Mouse (Mus musculus) heart, postnatal 0 days (tissue): ENCODE measurements around the gene Gps1. TPM values are rescaled to one million over a fixed set of nuclear protein-coding genes. Genes with fewer than 3 reads are reported as not detected.
"Not testable (repeated sequence)": the region's sequence is repeated elsewhere in the genome, so short reads cannot be mapped to it uniquely, and the experiment has no call there.

Experiments
- ATAC-seq: fragments of 200-750 bp; cut with Nextera tagmentation; 2 replicates; pipeline ENCODE4 v1.8.0; 2017; ENCODE audit warnings: low read depth, moderate number of reproducible peaks, moderate library complexity; ENCODE audit not compliant: insufficient read depth
- DNase-seq: peaks from one replicate; pipeline ENCODE4 v3.0.0-alpha.2; 2016; ENCODE audit warnings: low spot score
- H3K27ac ChIP-seq: fragments of 300-500 bp; sonication (generic); 2 replicates; pipeline ENCODE4 v1.5.1; 2014; ENCODE audit warnings: low read depth, mild to moderate bottlenecking
- H3K27me3 ChIP-seq: fragments of 300-500 bp; sonication (generic); 2 replicates; pipeline ENCODE4 v1.6.1; 2014; ENCODE audit warnings: low read length, mixed read lengths; ENCODE audit not compliant: control insufficient read depth, insufficient read depth
- H3K36me3 ChIP-seq: fragments of 300-500 bp; sonication (generic); replicated peaks from 2 replicates; pipeline ENCODE4 v1.6.1; 2014; ENCODE audit warnings: low read length, mixed read lengths; ENCODE audit not compliant: control insufficient read depth, insufficient read depth
- H3K4me1 ChIP-seq: fragments of 300-500 bp; sonication (generic); 2 replicates; pipeline ENCODE4 v1.6.1; 2014; ENCODE audit warnings: antibody characterized with exemption; ENCODE audit not compliant: control insufficient read depth, insufficient read depth
- H3K4me2 ChIP-seq: fragments of 300-500 bp; sonication (generic); 2 replicates; pipeline ENCODE4 v1.6.1; 2014; ENCODE audit warnings: low read depth, mild to moderate bottlenecking, low read length, moderate library complexity
- H3K4me3 ChIP-seq: fragments of 300-500 bp; sonication (generic); 2 replicates; pipeline ENCODE4 v1.5.1; 2014; ENCODE audit warnings: low read depth, low read length
- H3K9ac ChIP-seq: fragments of 300-500 bp; sonication (generic); replicated peaks from 2 replicates; pipeline ENCODE4 v1.6.1; 2014; ENCODE audit warnings: low read depth, low read length, mixed read lengths
- H3K9me3 ChIP-seq: fragments of 300-500 bp; sonication (generic); replicated peaks from 2 replicates; pipeline ENCODE4 v1.6.1; 2016; ENCODE audit warnings: low read length; ENCODE audit not compliant: control insufficient read depth
- CTCF ChIP-seq: IDR thresholded peaks from 2 replicates; pipeline ENCODE4 v1.5.1; 2016; ENCODE audit warnings: antibody characterized with exemption, control low read depth, low read depth
- EP300 ChIP-seq: IDR thresholded peaks from 2 replicates; pipeline ENCODE4 v1.6.1; 2016; ENCODE audit warnings: antibody characterized with exemption, low read depth
- WGBS: fragments of 180-500 bp; shearing (Covaris S2); extraction: QIAGEN DNeasy Blood & Tissue Kit; methylation state at CpG from one replicate; pipeline ENCODE4 v1.1.7; 2014; 5-methylcytosine and 5-hydroxymethylcytosine counted together
- polyA plus RNA-seq: library from polyadenylated mRNA; unstranded; fragments of >200 nt; fragmentation: Nextera tagmentation; extraction: Ambion mirVana; gene quantifications from 2 replicates; pipeline ENCODE4 v1.2.1, GENCODE M21; 2015
- total RNA-seq: library from RNA; depleted of rRNA; stranded (reverse); fragments of >200 nt; gene quantifications from 2 replicates; pipeline ENCODE4 v1.2.3, GENCODE M21; 2014; ENCODE audit warnings: low replicate concordance; rRNA removed

The Gps1 gene
- total and polyA plus RNA-seq, 2 experiments from 2014 or later, result 94.2 to 125 TPM

GRCm38 (mm10) chr11:120830686-120831085 is 46.6 kb downstream of the Gps1 start:
- Histone ChIP-seq H3K4me2 (no peak overlapping the region), H3K36me3 (no peaks in the 10 kb centered on the region), H3K4me1 (peaks cover 1% of the 10 kb centered on the region), H3K27me3 (no peaks in the 10 kb centered on the region), H3K4me3 (no peak overlapping the region), H3K9me3 (no peaks in the 10 kb centered on the region), H3K9ac (no peak overlapping the region), H3K27ac (no peak overlapping the region)
- 86% methylated on average over 12 of the region's 12 CpGs for WGBS
- DNase-seq (no peak), ATAC-seq (no peak)
- TF ChIP-seq EP300 (no peak), CTCF (no peak)

- Histone ChIP-seq H3K4me1 (no peaks in the 10 kb centered on the region; the same call in 1 of the 2 replicates), H3K9ac (no peak overlapping the region), H3K36me3 (no peaks in the 10 kb centered on the region), H3K27ac (no peak overlapping the region), H3K9me3 (no peaks in the 10 kb centered on the region), H3K4me3 (no peak overlapping the region), H3K4me2 (no peak overlapping the region), H3K27me3 (no peaks in the 10 kb centered on the region)
- DNase-seq (no peak), ATAC-seq (no peak)
- 82% methylated on average over 3 of the region's 3 CpGs for WGBS
- TF ChIP-seq EP300 (no peak), CTCF (no peak)
Observed at GRCm38 (mm10) chr11:120831659-120832440, 47.8 kb downstream of the Gps1 start.

GRCm38 (mm10) chr11:120832962-120833361 is 48.9 kb downstream of the Gps1 start:
- WGBS, result 84% methylated on average over 5 of the region's 5 CpGs
- not testable (repeated sequence) for ATAC-seq, H3K4me1 ChIP-seq, H3K36me3 ChIP-seq, DNase-seq, H3K9ac ChIP-seq, H3K4me2 ChIP-seq, H3K9me3 ChIP-seq, H3K27ac ChIP-seq, H3K4me3 ChIP-seq, H3K27me3 ChIP-seq

DNA sequence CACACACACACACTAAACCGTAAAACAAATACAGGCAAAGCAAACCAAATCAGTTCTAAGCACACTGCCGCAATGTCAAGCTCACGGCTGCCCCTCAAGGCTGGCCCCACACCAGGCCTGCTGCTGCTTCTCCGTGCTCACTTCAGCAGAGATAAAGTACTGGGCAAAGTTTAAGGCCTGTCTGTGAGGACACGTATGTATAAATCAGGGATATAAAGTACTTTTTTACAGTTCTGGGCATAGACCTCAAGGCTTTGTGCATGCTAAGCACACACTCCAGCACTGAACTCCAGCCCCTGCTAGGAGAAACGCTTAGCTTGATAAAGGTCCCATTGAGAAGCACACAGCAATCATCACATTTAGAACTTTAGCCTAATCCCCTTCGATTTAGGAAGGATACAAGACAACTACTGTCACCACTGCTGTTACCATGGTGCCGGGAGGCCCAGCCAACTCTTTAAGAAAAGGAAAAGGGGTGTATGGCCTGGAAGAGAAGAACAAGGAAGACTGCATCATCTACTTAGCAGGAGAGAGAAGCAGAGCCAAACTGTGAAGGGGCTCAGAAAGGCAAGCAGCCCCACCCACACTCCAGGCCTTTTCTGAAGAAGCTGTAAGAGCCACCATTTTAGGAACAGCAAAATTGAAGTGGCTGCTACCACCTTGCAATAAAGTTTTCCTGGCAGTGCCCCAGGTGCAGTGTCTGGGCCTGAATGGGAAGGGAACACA is 49.6 kb downstream of the Gps1 start:
- H3K27ac ChIP-seq, result no peak overlapping the region
- H3K9me3 ChIP-seq, result no peaks in the 10 kb centered on the region
- no peak overlapping the region for H3K4me2 ChIP-seq
- no peak for ATAC-seq
- no peak overlapping the region for H3K4me3 ChIP-seq
- H3K36me3 ChIP-seq, result no peaks in the 10 kb centered on the region
- DNase-seq, result no peak
- H3K27me3 ChIP-seq, result no peaks in the 10 kb centered on the region
- TF ChIP-seq EP300, result no peak
- TF ChIP-seq CTCF, result no peak
- no peaks in the 10 kb centered on the region; the same call in 1 of the 2 replicates for H3K4me1 ChIP-seq
- WGBS, result 29% methylated on average over 8 of the region's 8 CpGs
- no peak overlapping the region; the same call in 1 of the 2 replicates for H3K9ac ChIP-seq

Other genes starting within 250 kb of the Gps1 start
- 66.9 and 93.5 TPM in 2 replicates for gene Mcrip1, start 234.5 kb upstream of the Gps1 start, total RNA-seq
- gene Mcrip1, start 234.5 kb upstream of the Gps1 start, polyA plus RNA-seq, result 136 and 138 TPM in 2 replicates
- not detected in 2 replicates for gene Ppp1r27, start 233.1 kb upstream of the Gps1 start, total RNA-seq
- gene Ppp1r27, start 233.1 kb upstream of the Gps1 start, polyA plus RNA-seq, result 0.20 TPM in 1 of 2 replicates, not detected in the other
- gene P4hb, start 211.0 kb upstream of the Gps1 start, total RNA-seq, result 232 and 241 TPM in 2 replicates
- 261 and 268 TPM in 2 replicates for gene P4hb, start 211.0 kb upstream of the Gps1 start, polyA plus RNA-seq
- gene Arhgdia, start 202.6 kb upstream of the Gps1 start, total RNA-seq, result 204 and 231 TPM in 2 replicates
- gene Arhgdia, start 202.6 kb upstream of the Gps1 start, polyA plus RNA-seq, result 239 and 245 TPM in 2 replicates
- 104 and 132 TPM in 2 replicates for gene Alyref, start 185.9 kb upstream of the Gps1 start, total RNA-seq
- 147 and 155 TPM in 2 replicates for gene Alyref, start 185.9 kb upstream of the Gps1 start, polyA plus RNA-seq
- 41.1 and 43.4 TPM in 2 replicates for gene Anapc11, start 185.9 kb upstream of the Gps1 start, total RNA-seq
- gene Anapc11, start 185.9 kb upstream of the Gps1 start, polyA plus RNA-seq, result 163 and 185 TPM in 2 replicates
- 25.1 TPM in 1 of 2 replicates, not detected in the other for gene Npb, start 175.8 kb upstream of the Gps1 start, total RNA-seq
- gene Npb, start 175.8 kb upstream of the Gps1 start, polyA plus RNA-seq, result 9.9 and 11.8 TPM in 2 replicates
- gene Pcyt2, start 166.3 kb upstream of the Gps1 start, total RNA-seq, result 57.5 and 76.7 TPM in 2 replicates
- gene Pcyt2, start 166.3 kb upstream of the Gps1 start, polyA plus RNA-seq, result 67.5 and 69.6 TPM in 2 replicates
- gene Sirt7, start 159.0 kb upstream of the Gps1 start, total RNA-seq, result 12.4 and 63.2 TPM in 2 replicates
- 14.1 and 15.2 TPM in 2 replicates for gene Sirt7, start 159.0 kb upstream of the Gps1 start, polyA plus RNA-seq
- gene Mafg, start 150.7 kb upstream of the Gps1 start, total RNA-seq, result 34.1 and 37.7 TPM in 2 replicates
- gene Mafg, start 150.7 kb upstream of the Gps1 start, polyA plus RNA-seq, result 13.6 and 14.1 TPM in 2 replicates
- 2.1 and 5.8 TPM in 2 replicates for gene Pycr1, start 140.5 kb upstream of the Gps1 start, total RNA-seq
- gene Pycr1, start 140.5 kb upstream of the Gps1 start, polyA plus RNA-seq, result 6.3 and 6.5 TPM in 2 replicates
- gene Myadml2, start 136.1 kb upstream of the Gps1 start, total RNA-seq, result 27.8 and 29.3 TPM in 2 replicates
- 32.7 and 33.5 TPM in 2 replicates for gene Myadml2, start 136.1 kb upstream of the Gps1 start, polyA plus RNA-seq
- 0.27 TPM in 1 of 2 replicates, not detected in the other for gene Notum, start 123.1 kb upstream of the Gps1 start, total RNA-seq
- 0.08 and 0.16 TPM in 2 replicates for gene Notum, start 123.1 kb upstream of the Gps1 start, polyA plus RNA-seq
- gene Aspscr1, start 111.3 kb upstream of the Gps1 start, total RNA-seq, result 88.8 and 146 TPM in 2 replicates
- gene Aspscr1, start 111.3 kb upstream of the Gps1 start, polyA plus RNA-seq, result 86.3 and 87.9 TPM in 2 replicates
- gene Cenpx, start 70.5 kb upstream of the Gps1 start, total RNA-seq, result 68.7 and 115 TPM in 2 replicates
- 102 and 114 TPM in 2 replicates for gene Cenpx, start 70.5 kb upstream of the Gps1 start, polyA plus RNA-seq
- gene Lrrc45, start 70.3 kb upstream of the Gps1 start, total RNA-seq, result 11.9 and 28.3 TPM in 2 replicates
- 12.4 and 14.2 TPM in 2 replicates for gene Lrrc45, start 70.3 kb upstream of the Gps1 start, polyA plus RNA-seq
- 9.2 and 12.6 TPM in 2 replicates for gene Rac3, start 62.8 kb upstream of the Gps1 start, total RNA-seq
- gene Rac3, start 62.8 kb upstream of the Gps1 start, polyA plus RNA-seq, result 1.4 and 1.8 TPM in 2 replicates
- gene Dcxr, start 57.0 kb upstream of the Gps1 start, total RNA-seq, result 5.0 and 10.5 TPM in 2 replicates
- gene Dcxr, start 57.0 kb upstream of the Gps1 start, polyA plus RNA-seq, result 8.6 and 8.7 TPM in 2 replicates
- 12.2 and 19.1 TPM in 2 replicates for gene Cbr2, start 52.2 kb upstream of the Gps1 start, total RNA-seq
- 2.4 and 43.5 TPM in 2 replicates for gene Cbr2, start 52.2 kb upstream of the Gps1 start, polyA plus RNA-seq
- gene Hmga1b, start 21.5 kb upstream of the Gps1 start, total RNA-seq, result 0.23 and 0.76 TPM in 2 replicates
- 1.2 and 1.3 TPM in 2 replicates for gene Hmga1b, start 21.5 kb upstream of the Gps1 start, polyA plus RNA-seq
- gene Rfng, start 65 bp upstream of the Gps1 start, total RNA-seq, result 14.5 and 26.4 TPM in 2 replicates
- gene Rfng, start 65 bp upstream of the Gps1 start, polyA plus RNA-seq, result 15.3 and 17.0 TPM in 2 replicates
- gene Dus1l, start 12.1 kb downstream of the Gps1 start, total RNA-seq, result 42.2 and 47.1 TPM in 2 replicates
- 35.6 and 40.2 TPM in 2 replicates for gene Dus1l, start 12.1 kb downstream of the Gps1 start, polyA plus RNA-seq
- gene Fasn, start 40.3 kb downstream of the Gps1 start, total RNA-seq, result 79.2 and 90.4 TPM in 2 replicates
- gene Fasn, start 40.3 kb downstream of the Gps1 start, polyA plus RNA-seq, result 10.8 and 14.1 TPM in 2 replicates
- gene Ccdc57, start 148.6 kb downstream of the Gps1 start, total RNA-seq, result 0.43 and 1.5 TPM in 2 replicates
- 1.3 and 1.6 TPM in 2 replicates for gene Ccdc57, start 148.6 kb downstream of the Gps1 start, polyA plus RNA-seq
- gene Slc16a3, start 164.2 kb downstream of the Gps1 start, total RNA-seq, result 153 and 260 TPM in 2 replicates
- gene Slc16a3, start 164.2 kb downstream of the Gps1 start, polyA plus RNA-seq, result 15.6 and 17.0 TPM in 2 replicates
- gene Csnk1d, start 207.1 kb downstream of the Gps1 start, total RNA-seq, result 51.9 and 52.8 TPM in 2 replicates
- gene Csnk1d, start 207.1 kb downstream of the Gps1 start, polyA plus RNA-seq, result 42.0 and 46.7 TPM in 2 replicates